Mouse (Mus musculus) T-cell, adult 66 days (primary cell): ENCODE data around the gene Vmn2r56. TPM values are rescaled to one million over a fixed set of nuclear protein-coding genes. Genes with fewer than 3 reads are reported as not detected.

Experiments used
- total RNA-seq, 2 experiments: library from RNA; stranded (reverse); gene quantifications; 3 replicates in 1 of 2; 4 replicates in 1 of 2; pipeline ENCODE4 v1.2.4; 2023

Vmn2r56 gene
- not detected for total RNA-seq

GRCm38 (mm10) chr7:12734904-12735303 is at the start of gene Vmn2r56:
Vmn2r56 (minus strand) TSS chr7:12735004.

GRCm38 (mm10) chr7:12684903-12685302 is 49.9 kb downstream of the Vmn2r56 start, which contains the start of gene Vmn2r55:
Vmn2r55 (minus strand) TSS chr7:12685003.

GRCm38 (mm10) chr7:12640219-12640618 is 94.6 kb downstream of the Vmn2r56 start, which contains the start of gene Vmn2r54:
Vmn2r54 (minus strand) TSS chr7:12640319.

Other genes with a start within 250 kb of the Vmn2r56 start
- not detected for gene 2900092C05Rik, start 222.5 kb downstream of the Vmn2r56 start, total RNA-seq
- gene Vmn2r53, start 126.2 kb downstream of the Vmn2r56 start, total RNA-seq = under 1 TPM; 0.06 to 0.09 TPM
- not detected for gene Vmn2r54, start 94.7 kb downstream of the Vmn2r56 start, total RNA-seq
- not detected for gene Vmn2r55, start 50.0 kb downstream of the Vmn2r56 start, total RNA-seq
- 1 to 10 TPM; 9.2 to 9.4 TPM for gene Zscan18, start 68.6 kb upstream of the Vmn2r56 start, total RNA-seq
- 10 to 100 TPM; 13.3 to 18.0 TPM for gene Zfp329, start 83.9 kb upstream of the Vmn2r56 start, total RNA-seq
- gene Zfp110, start 99.8 kb upstream of the Vmn2r56 start, total RNA-seq = 100 to 1,000 TPM in 1 of 2 experiments, 10 to 100 TPM in 1; 96.7 to 111 TPM
- gene Zfp128, start 146.2 kb upstream of the Vmn2r56 start, total RNA-seq = 1 to 10 TPM; 1.7 TPM
- gene Zscan22, start 162.8 kb upstream of the Vmn2r56 start, total RNA-seq = 10 to 100 TPM; 11.9 to 13.9 TPM
- gene Rps5, start 187.3 kb upstream of the Vmn2r56 start, total RNA-seq = 1,000 to 10,000 TPM; 2,987 to 3,057 TPM
- 1 to 10 TPM; 1.3 to 2.1 TPM for gene Rnf225, start 192.4 kb upstream of the Vmn2r56 start, total RNA-seq
- gene Zfp324, start 230.8 kb upstream of the Vmn2r56 start, total RNA-seq = 1 to 10 TPM; 3.8 to 4.0 TPM
- 1 to 10 TPM; 8.4 to 10.0 TPM for gene Zfp446, start 242.8 kb upstream of the Vmn2r56 start, total RNA-seq